Mouse (Mus musculus): ENCODE results near the gene Rgs16. TPM values are rescaled to one million over a fixed set of nuclear protein-coding genes. Genes with fewer than 3 reads are reported as not detected.
A peak's percentile ranks its signal among the peaks of the same experiment; 100 is the strongest.
"Not testable (repeated sequence)": the region's sequence is repeated elsewhere in the genome, so short reads cannot be mapped to it uniquely, and the experiment has no call there.

The Rgs16 gene
- total RNA-seq, 4 experiments from 2014 or later = 2.5 to 18.0 (median 4.7) TPM

- DNase-seq = no peak
Observed at GRCm38 (mm10) chr1:153752521-153752920, 12.4 kb downstream of the Rgs16 start.

- DNase-seq = no peak
Observed at GRCm38 (mm10) chr1:153753725-153754464, 13.7 kb downstream of the Rgs16 start.

- no peak for DNase-seq
Observed at GRCm38 (mm10) chr1:153764136-153764535, 24.0 kb downstream of the Rgs16 start.

GRCm38 (mm10) chr1:153766298-153766697 lies 26.1 kb downstream of the Rgs16 start:
- DNase-seq = no peak

- DNase-seq = no peak
Observed at GRCm38 (mm10) chr1:153767281-153767680, 27.1 kb downstream of the Rgs16 start.

- DNase-seq = no peak
Observed at GRCm38 (mm10) chr1:153768465-153768864, 28.3 kb downstream of the Rgs16 start.

- not testable (repeated sequence) for DNase-seq
Observed at GRCm38 (mm10) chr1:153769571-153769970, 29.4 kb downstream of the Rgs16 start.

- DNase-seq = no peak
Observed at GRCm38 (mm10) chr1:153769998-153770775, 30.0 kb downstream of the Rgs16 start.

- no peak for DNase-seq
Observed at GRCm38 (mm10) chr1:153770776-153771167, 30.6 kb downstream of the Rgs16 start.

- no peak for DNase-seq
Observed at GRCm38 (mm10) chr1:153775174-153775573, 35.0 kb downstream of the Rgs16 start.

- no peak for DNase-seq
Observed at GRCm38 (mm10) chr1:153776257-153776656, 36.1 kb downstream of the Rgs16 start.

- no peak for DNase-seq
Observed at GRCm38 (mm10) chr1:153778205-153778604, 38.1 kb downstream of the Rgs16 start.

GRCm38 (mm10) chr1:153783339-153783738 lies 43.2 kb downstream of the Rgs16 start:
- no peak for DNase-seq

GRCm38 (mm10) chr1:153785608-153786007 lies 45.5 kb downstream of the Rgs16 start:
- DNase-seq = no peak

GRCm38 (mm10) chr1:153790708-153791107 lies 50.6 kb downstream of the Rgs16 start:
- no peak for DNase-seq

- DNase-seq = peak; percentile 9
Observed at GRCm38 (mm10) chr1:153794241-153794640, 54.1 kb downstream of the Rgs16 start.

Other genes starting within 250 kb of the Rgs16 start
- 1 to 10 TPM; 3.0 to 6.7 (median 4.7) TPM for gene Npl, start 190.3 kb upstream of the Rgs16 start, total RNA-seq (2022)
- gene Rgs8, start 87.3 kb upstream of the Rgs16 start, total RNA-seq (2022) = under 1 TPM; 0.03 to 0.25 (median 0.15) TPM
- gene Rnasel, start 9.1 kb downstream of the Rgs16 start, total RNA-seq (2022) = 10 to 100 TPM in 3 of 4 experiments, 1 to 10 TPM in 1; 9.7 to 25.3 (median 16.9) TPM
- under 1 TPM in 3 of 4 experiments, not detected in 1; 0.10 to 0.65 (median 0.62) TPM for gene Rgsl1, start 103.8 kb downstream of the Rgs16 start, total RNA-seq (2022)
- under 1 TPM in 1 of 4 experiments, not detected in 3; 0.14 TPM for gene Teddm1b, start 134.0 kb downstream of the Rgs16 start, total RNA-seq (2022)
- not detected for gene Teddm1a, start 151.4 kb downstream of the Rgs16 start, total RNA-seq (2022)
- gene Glul, start 159.6 kb downstream of the Rgs16 start, total RNA-seq (2022) = 1,000 to 10,000 TPM; 1,068 to 1,277 (median 1,158) TPM
- gene Teddm2, start 159.9 kb downstream of the Rgs16 start, total RNA-seq (2022) = 1 to 10 TPM in 1 of 4 experiments, under 1 TPM in 3; 0.24 to 1.1 (median 0.59) TPM

Data from adrenal gland, adult 8-10 months (tissue).